Mouse (Mus musculus) myocyte (in vitro differentiated cells): ENCODE results near the gene Dohh. TPM values are rescaled to one million over a fixed set of nuclear protein-coding genes. Genes with fewer than 3 reads are reported as not detected.
A peak's percentile ranks its signal among the peaks of the same experiment; 100 is the strongest.

Experiments
- H3K27me3 ChIP-seq: one replicate; pipeline ENCODE4 v1.6.1; 2011; ENCODE audit not compliant: control insufficient read depth, insufficient read depth, insufficient read length
- H3K36me3 ChIP-seq: one replicate; pipeline ENCODE4 v1.6.1; 2011; ENCODE audit not compliant: control insufficient read depth, insufficient read depth
- H3K4me2 ChIP-seq: one replicate; pipeline ENCODE4 v1.6.1; 2011; ENCODE audit warnings: low read depth, control low read depth
- H3K4me3 ChIP-seq: one replicate; pipeline ENCODE4 v1.5.1; 2011; ENCODE audit warnings: mild to moderate bottlenecking, control low read depth, moderate library complexity
- H3K79me2 ChIP-seq: one replicate; pipeline ENCODE4 v1.6.1; 2011; ENCODE audit not compliant: control insufficient read depth, insufficient read depth
- H3ac ChIP-seq: one replicate; pipeline ENCODE4 v1.6.1; 2011; ENCODE audit not compliant: control insufficient read depth, insufficient read length
- CEBPB ChIP-seq: IDR thresholded peaks from 2 replicates; pipeline ENCODE4 v1.6.1; 2011; ENCODE audit warnings: mild to moderate bottlenecking, moderate library complexity; ENCODE audit not compliant: poor library complexity, insufficient read depth, severe bottlenecking
- E2F4 ChIP-seq: IDR thresholded peaks from one replicate; pipeline ENCODE4 v1.6.1; 2011; ENCODE audit warnings: mild to moderate bottlenecking, control low read depth, moderate library complexity; ENCODE audit not compliant: insufficient read depth
- MAX ChIP-seq: IDR thresholded peaks from one replicate; pipeline ENCODE4 v1.6.1; 2011; ENCODE audit warnings: low read depth, mild to moderate bottlenecking, control low read depth
- MYOD1 ChIP-seq, 3 experiments: IDR thresholded peaks; one replicate each; pipeline ENCODE4 v1.6.1; 2011; ENCODE audit warnings: control low read depth in 2 of 3, low read depth in 2 of 3, mild to moderate bottlenecking in 2 of 3, moderate library complexity in 1 of 3; ENCODE audit not compliant: insufficient read length in 2 of 3, control insufficient read depth in 1 of 3
- MYOG ChIP-seq, 3 experiments: IDR thresholded peaks; one replicate each; pipeline ENCODE4 v1.6.1; 2011; ENCODE audit warnings: control low read depth in 2 of 3, low read depth in 2 of 3, mild to moderate bottlenecking in 2 of 3; ENCODE audit not compliant: insufficient read length in 2 of 3, control insufficient read depth in 1 of 3, insufficient read depth in 1 of 3
- POLR2A ChIP-seq: IDR thresholded peaks from one replicate; pipeline ENCODE4 v1.6.1; 2011; ENCODE audit warnings: low read depth, mild to moderate bottlenecking, control low read depth, moderate library complexity; ENCODE audit not compliant: insufficient read length
- POLR2AphosphoS2 ChIP-seq: IDR thresholded peaks from one replicate; pipeline ENCODE4 v1.6.1; 2011; ENCODE audit warnings: low read depth, control low read depth; ENCODE audit not compliant: insufficient read length
- REST ChIP-seq: IDR thresholded peaks from one replicate; pipeline ENCODE4 v1.6.1; 2011; ENCODE audit warnings: mild to moderate bottlenecking, control low read depth, moderate library complexity; ENCODE audit not compliant: insufficient read depth, insufficient read length
- SRF ChIP-seq: IDR thresholded peaks from one replicate; pipeline ENCODE4 v1.6.1; 2011; ENCODE audit warnings: low read depth; ENCODE audit not compliant: control insufficient read depth, insufficient read length
- TCF12 ChIP-seq: IDR thresholded peaks from one replicate; pipeline ENCODE4 v1.6.1; 2011; ENCODE audit warnings: mild to moderate bottlenecking, control low read depth; ENCODE audit not compliant: poor library complexity, insufficient read depth, severe bottlenecking
- TCF3 ChIP-seq: IDR thresholded peaks from one replicate; pipeline ENCODE4 v1.6.1; 2011; ENCODE audit warnings: low read depth, control low read depth; ENCODE audit not compliant: insufficient read length
- USF1 ChIP-seq: IDR thresholded peaks from one replicate; pipeline ENCODE4 v1.6.1; 2011; ENCODE audit warnings: low read depth, mild to moderate bottlenecking, control low read depth, moderate library complexity
- polyA plus RNA-seq: library from polyadenylated mRNA; unstranded; fragments of >200 nt; fragmentation: generic; extraction: Trizol; gene quantifications from one replicate; pipeline ENCODE4 v1.2.1, GENCODE M21; 2012; ENCODE audit warnings: missing spikeins

Gene Dohh
- polyA plus RNA-seq, 1 experiment = 103 TPM

DNA sequence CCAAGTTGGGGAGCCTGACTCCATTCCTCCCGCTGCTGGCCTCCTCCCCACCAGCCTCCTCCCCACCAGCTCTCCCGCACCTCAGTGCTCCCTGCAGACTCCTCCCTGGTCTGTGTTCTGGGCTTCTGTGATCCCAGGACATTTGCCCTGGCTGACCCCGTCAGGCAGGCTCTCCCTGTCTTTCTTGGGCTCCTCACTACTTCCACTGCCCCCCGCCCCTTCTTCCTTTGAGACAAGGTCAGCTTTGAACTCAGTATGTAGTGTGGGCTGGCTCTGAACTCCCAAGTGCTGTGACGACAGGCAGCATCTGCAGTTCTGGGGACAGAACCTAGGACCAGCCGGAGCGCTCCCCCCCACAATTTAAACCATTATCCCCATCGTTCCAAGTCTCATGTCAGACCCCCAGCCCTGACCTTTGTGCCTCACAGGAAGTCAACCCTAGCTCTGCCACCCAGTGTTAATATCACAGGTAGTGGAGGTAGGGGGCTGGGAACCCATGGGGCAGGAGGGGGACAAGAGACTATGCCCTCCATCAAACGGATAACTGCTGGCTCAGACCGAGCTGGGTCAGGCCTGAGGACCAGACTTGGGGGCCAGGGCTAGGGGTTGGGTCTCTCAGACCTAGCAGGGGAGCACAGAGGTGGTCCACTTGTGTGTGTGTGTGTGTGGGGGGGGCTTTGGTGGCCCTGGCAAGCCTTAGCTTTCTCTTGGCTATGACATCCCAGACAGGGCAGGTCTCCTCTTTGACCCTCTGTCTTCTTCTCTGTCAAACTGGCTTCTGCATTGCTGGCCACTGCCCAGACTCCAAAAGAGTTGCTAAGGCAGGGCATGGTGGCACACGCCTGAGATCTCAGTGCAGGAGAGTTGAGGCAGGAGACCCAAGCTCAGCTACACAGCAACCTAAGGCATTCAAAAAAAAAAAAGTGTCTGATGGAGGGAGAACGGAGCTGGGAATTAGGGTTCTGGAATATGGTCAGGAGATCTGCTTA is 33.3 kb downstream of the Dohh start:
- H3K79me2 ChIP-seq = peaks cover 82% of the 10 kb centered on the region
- H3ac ChIP-seq = no peak overlapping the region
- no peak overlapping the region for H3K4me3 ChIP-seq
- peak overlapping the region; percentile 82 for H3K4me2 ChIP-seq
- TF ChIP-seq POLR2AphosphoS2 (no peak), TCF12 (no peak), E2F4 (no peak), MYOG (IDR thresholded peaks at IDR 0.05; ENCODE audit: control insufficient read depth in 1 of 3, insufficient read depth in 1 of 3, insufficient read length in 2 of 3, low read depth in 2 of 3) (no peak), MAX (no peak), MYOD1 (IDR thresholded peaks at IDR 0.05; ENCODE audit: control insufficient read depth in 1 of 3, insufficient read length in 2 of 3, low read depth in 2 of 3) (no peak), TCF3 (no peak), CEBPB (no peak), USF1 (no peak), REST (no peak), SRF (no peak), POLR2A (no peak)
- H3K36me3 ChIP-seq = peaks cover 5% of the 10 kb centered on the region
- H3K27me3 ChIP-seq = no peaks in the 10 kb centered on the region

DNA sequence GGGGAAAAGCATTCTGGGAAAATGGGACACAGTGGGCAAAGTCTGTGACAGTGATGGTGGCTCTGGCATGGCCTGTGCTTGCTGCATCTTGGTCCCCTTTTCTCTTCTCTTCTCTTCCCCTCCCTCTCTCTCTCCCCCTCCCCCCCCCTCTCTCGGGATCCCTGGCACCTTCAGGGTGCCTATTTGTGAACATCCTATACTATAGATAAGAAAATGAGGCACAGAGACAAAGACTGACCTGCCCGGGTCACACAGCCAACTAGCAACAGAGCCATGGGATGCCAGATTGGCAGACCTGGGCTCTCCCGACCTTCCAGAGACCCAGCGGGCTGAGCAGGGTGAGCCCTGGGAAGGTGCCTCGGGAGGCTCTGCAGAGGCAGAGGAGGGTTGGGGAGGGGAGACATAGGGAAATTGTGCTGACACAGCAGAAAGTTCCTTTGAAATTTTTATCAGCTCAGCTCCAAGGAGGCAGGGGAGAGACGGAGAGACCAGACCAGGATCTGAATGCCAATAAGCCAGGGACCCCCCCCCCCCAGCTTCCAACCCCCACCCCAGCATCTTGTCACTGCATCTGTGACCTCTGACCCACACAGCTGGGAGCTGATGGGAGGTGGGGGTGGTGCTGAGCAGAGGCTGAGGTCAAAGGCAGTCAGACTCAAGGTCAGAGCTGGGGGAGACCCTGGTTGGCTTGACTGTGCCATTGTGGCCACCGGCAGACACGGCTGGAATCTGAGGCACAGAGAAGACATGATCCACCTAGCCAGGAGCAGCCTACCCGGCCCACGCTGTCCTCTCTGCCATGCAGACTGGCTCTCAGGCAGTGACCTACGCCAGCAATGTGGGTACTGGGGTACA is 34.2 kb downstream of the Dohh start:
- TF ChIP-seq SRF = no peak
- no peak for TF ChIP-seq MAX
- TF ChIP-seq MYOG (IDR thresholded peaks at IDR 0.05; ENCODE audit: control insufficient read depth in 1 of 3, insufficient read depth in 1 of 3, insufficient read length in 2 of 3, low read depth in 2 of 3) = no peak
- TF ChIP-seq REST = no peak
- no peak for TF ChIP-seq TCF3
- TF ChIP-seq USF1 = no peak
- TF ChIP-seq TCF12 = no peak
- TF ChIP-seq E2F4 = no peak
- TF ChIP-seq MYOD1 (IDR thresholded peaks at IDR 0.05; ENCODE audit: control insufficient read depth in 1 of 3, insufficient read length in 2 of 3, low read depth in 2 of 3) = no peak
- TF ChIP-seq POLR2AphosphoS2 = no peak
- Histone ChIP-seq H3K4me3 (no peak overlapping the region), H3K36me3 (peaks cover 5% of the 10 kb centered on the region), H3K27me3 (no peaks in the 10 kb centered on the region), H3K79me2 (peaks cover 84% of the 10 kb centered on the region), H3ac (no peak overlapping the region), H3K4me2 (peak overlapping the region; percentile 56)

DNA sequence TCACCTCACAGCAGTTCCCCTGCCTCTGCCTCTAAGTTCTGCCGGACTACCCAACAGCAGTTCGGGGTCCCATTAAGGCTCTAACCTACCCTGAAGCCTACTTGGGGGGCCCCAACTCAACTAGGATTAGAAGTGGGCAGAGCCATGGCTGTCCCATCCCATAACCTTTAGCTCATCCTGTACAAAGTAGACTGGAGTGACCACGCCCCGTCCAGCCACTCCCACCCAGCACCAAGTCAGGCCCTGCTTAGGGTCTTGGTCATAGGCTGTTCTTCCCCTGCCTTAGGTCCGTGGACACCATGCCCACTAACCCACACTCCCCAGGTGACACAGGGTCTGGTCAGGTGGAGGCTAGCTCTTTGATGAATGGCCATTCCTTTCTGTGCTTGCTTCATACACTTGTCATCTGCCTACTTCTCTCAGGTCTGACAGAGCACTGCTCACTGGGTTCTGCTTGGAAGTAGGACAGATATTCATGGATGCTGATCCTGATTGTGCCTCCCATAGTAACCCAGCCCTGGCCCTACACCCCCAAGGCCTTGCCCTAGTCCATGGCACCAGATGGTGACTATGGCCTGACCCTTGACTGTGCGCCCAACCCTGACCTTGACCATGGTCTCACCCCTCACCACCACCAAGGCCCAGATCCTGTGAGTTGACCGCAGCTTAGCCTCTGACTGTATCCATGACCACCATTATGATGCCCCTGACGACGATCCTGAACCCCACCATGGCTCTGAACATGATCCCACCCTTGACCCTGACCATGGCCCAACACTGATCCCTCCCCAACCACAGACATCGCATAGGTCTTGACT is 35.1 kb downstream of the Dohh start:
- Histone ChIP-seq H3K27me3 (no peaks in the 10 kb centered on the region), H3K36me3 (peaks cover 5% of the 10 kb centered on the region), H3K79me2 (peaks cover 86% of the 10 kb centered on the region), H3ac (no peak overlapping the region), H3K4me3 (no peak overlapping the region), H3K4me2 (peak overlapping the region; percentile 56)
- no peak for TF ChIP-seq SRF
- no peak for TF ChIP-seq POLR2A
- TF ChIP-seq POLR2AphosphoS2 = no peak
- no peak for TF ChIP-seq MYOD1 (IDR thresholded peaks at IDR 0.05; ENCODE audit: control insufficient read depth in 1 of 3, insufficient read length in 2 of 3, low read depth in 2 of 3)
- no peak for TF ChIP-seq CEBPB
- TF ChIP-seq TCF12 = no peak
- no peak for TF ChIP-seq MYOG (IDR thresholded peaks at IDR 0.05; ENCODE audit: control insufficient read depth in 1 of 3, insufficient read depth in 1 of 3, insufficient read length in 2 of 3, low read depth in 2 of 3)

DNA sequence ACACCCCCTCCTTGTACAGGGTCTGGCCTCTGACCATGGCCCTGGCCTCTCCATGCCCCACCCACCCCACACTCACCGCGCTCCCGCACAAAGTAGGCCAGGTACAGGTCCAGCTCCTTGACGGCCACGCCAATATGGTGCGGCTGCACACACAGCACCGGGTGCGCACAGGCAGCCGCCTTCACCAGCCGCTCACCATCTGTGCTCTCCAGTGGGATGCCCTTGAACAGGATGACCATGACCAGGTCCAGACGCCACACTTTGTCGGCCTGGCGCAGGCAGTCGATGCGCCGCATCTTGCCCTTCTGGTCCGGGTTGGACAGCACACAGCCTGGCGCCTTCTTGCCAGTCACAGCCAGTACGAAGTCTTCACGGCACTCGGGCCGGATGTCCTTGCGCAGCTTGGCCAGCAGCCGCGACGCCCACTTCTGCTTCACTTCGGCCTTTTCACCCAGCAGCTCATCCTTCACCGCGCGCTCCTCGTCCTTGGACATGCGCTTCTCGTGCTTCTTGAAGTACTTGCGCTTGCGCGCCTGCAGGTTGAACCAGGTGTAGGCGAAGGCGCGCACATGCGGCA is 36.1 kb downstream of the Dohh start:
- no peaks in the 10 kb centered on the region for H3K27me3 ChIP-seq
- peak overlapping the region; percentile 77 for H3K4me2 ChIP-seq
- no peak overlapping the region for H3K4me3 ChIP-seq
- H3ac ChIP-seq = no peak overlapping the region
- TF ChIP-seq REST (no peak), POLR2A (no peak), MYOD1 (IDR thresholded peaks at IDR 0.05; ENCODE audit: control insufficient read depth in 1 of 3, insufficient read length in 2 of 3, low read depth in 2 of 3) (no peak), MYOG (IDR thresholded peaks at IDR 0.05; ENCODE audit: control insufficient read depth in 1 of 3, insufficient read depth in 1 of 3, insufficient read length in 2 of 3, low read depth in 2 of 3) (no peak), POLR2AphosphoS2 (no peak), E2F4 (no peak), TCF12 (no peak), USF1 (no peak), TCF3 (no peak), MAX (no peak), SRF (no peak), CEBPB (no peak)
- H3K36me3 ChIP-seq = peaks cover 5% of the 10 kb centered on the region
- H3K79me2 ChIP-seq = peaks cover 86% of the 10 kb centered on the region
